Mouse (Mus musculus) MEL (cell line): ENCODE measurements around the gene Fam214a. TPM values are rescaled to one million over a fixed set of nuclear protein-coding genes. Genes with fewer than 3 reads are reported as not detected.

Source experiments
- DNase-seq: peaks from one replicate; pipeline ENCODE4 v3.0.0; 2011; ENCODE audit warnings: low read depth, low spot score
- H3K27ac ChIP-seq: 2 replicates; pipeline ENCODE4 v1.5.1; 2012; ENCODE audit warnings: low read depth, mild to moderate bottlenecking, control low read depth, low read length, moderate library complexity; ENCODE audit not compliant: control insufficient read depth
- H3K27me3 ChIP-seq, 2 experiments: fragments of 150-350 bp in 1 of 2; sonication (generic) in 1 of 2; 2 replicates each; pipeline ENCODE4 v1.6.1; 2012; ENCODE audit warnings: low read length in 2 of 2, mild to moderate bottlenecking in 2 of 2, improper control_type of control experiment in 1 of 2, moderate library complexity in 1 of 2; ENCODE audit not compliant: insufficient read depth in 2 of 2, control insufficient read depth in 1 of 2
- H3K36me3 ChIP-seq, 2 experiments: 2 replicates each; pipeline ENCODE4 v1.6.1; 2012 to 2014; ENCODE audit warnings: low read length in 2 of 2, improper control_type of control experiment in 1 of 2, inconsistent platforms in 1 of 2, mild to moderate bottlenecking in 1 of 2; ENCODE audit not compliant: insufficient read depth in 2 of 2, control insufficient read depth in 1 of 2
- H3K4me1 ChIP-seq, 2 experiments: fragments of 150-350 bp in 1 of 2; sonication (generic) in 1 of 2; 2 replicates each; pipeline ENCODE4 v1.6.1; 2012; ENCODE audit warnings: low read length in 2 of 2, improper control_type of control experiment in 1 of 2, mild to moderate bottlenecking in 1 of 2; ENCODE audit not compliant: insufficient read depth in 2 of 2, control insufficient read depth in 1 of 2
- H3K4me3 ChIP-seq, 2 experiments: fragments of 150-350 bp in 1 of 2; sonication (generic) in 1 of 2; 2 replicates each; pipeline ENCODE4 v1.5.1; 2012; ENCODE audit warnings: low read depth in 2 of 2, low read length in 2 of 2, mild to moderate bottlenecking in 2 of 2, moderate library complexity in 2 of 2, control low read depth in 1 of 2, improper control_type of control experiment in 1 of 2; ENCODE audit not compliant: control insufficient read depth in 1 of 2, insufficient read depth in 1 of 2
- H3K79me2 ChIP-seq: 2 replicates; pipeline ENCODE4 v1.6.1; 2012; ENCODE audit warnings: mild to moderate bottlenecking, low read length, moderate library complexity; ENCODE audit not compliant: control insufficient read depth, poor library complexity, insufficient read depth
- H3K9ac ChIP-seq: 2 replicates; pipeline ENCODE4 v1.6.1; 2012; ENCODE audit warnings: low read depth, mild to moderate bottlenecking, control low read depth, low read length, moderate library complexity; ENCODE audit not compliant: control insufficient read depth, poor library complexity, severe bottlenecking
- H3K9me3 ChIP-seq: fragments of 150-350 bp; sonication (generic); replicated peaks from 2 replicates; pipeline ENCODE4 v1.6.1; 2012; ENCODE audit warnings: mild to moderate bottlenecking, low read length, improper control_type of control experiment, moderate library complexity; ENCODE audit not compliant: insufficient read depth
- BHLHE40 ChIP-seq: IDR thresholded peaks from 2 replicates; pipeline ENCODE4 v1.6.1; 2012; ENCODE audit warnings: low read depth, mild to moderate bottlenecking, inconsistent platforms, low read length, improper control_type of control experiment, borderline replicate concordance
- CHD1 ChIP-seq: IDR thresholded peaks from 2 replicates; pipeline ENCODE4 v1.6.1; 2012; ENCODE audit warnings: low read depth, mild to moderate bottlenecking, inconsistent platforms, low read length, improper control_type of control experiment
- CHD2 ChIP-seq: IDR thresholded peaks from 2 replicates; pipeline ENCODE4 v1.6.1; 2011; ENCODE audit warnings: low read length, improper control_type of control experiment
- E2F4 ChIP-seq: IDR thresholded peaks from 2 replicates; pipeline ENCODE4 v1.6.1; 2011; ENCODE audit warnings: low read depth, low read length, improper control_type of control experiment, borderline replicate concordance
- GABPA ChIP-seq: IDR thresholded peaks from 2 replicates; pipeline ENCODE4 v1.6.1; 2012; ENCODE audit warnings: low read depth, mild to moderate bottlenecking, inconsistent platforms, low read length, improper control_type of control experiment, moderate library complexity
- GATA1 ChIP-seq: IDR thresholded peaks from 2 replicates; pipeline ENCODE4 v1.6.1; 2011; ENCODE audit warnings: low read depth, low read length, improper control_type of control experiment
- HCFC1 ChIP-seq: IDR thresholded peaks from 2 replicates; pipeline ENCODE4 v1.6.1; 2012; ENCODE audit warnings: low read depth, mild to moderate bottlenecking, inconsistent platforms, low read length, improper control_type of control experiment, moderate library complexity
- JUND ChIP-seq: IDR thresholded peaks from 2 replicates; pipeline ENCODE4 v1.6.1; 2011; ENCODE audit warnings: low read depth, mild to moderate bottlenecking, improper control_type of control experiment, low read length
- KAT2A ChIP-seq: conservative IDR thresholded peaks from 2 replicates; pipeline ENCODE4 v1.6.1; 2012; ENCODE audit warnings: low read depth, low read length, improper control_type of control experiment, inconsistent platforms
- MXI1 ChIP-seq: IDR thresholded peaks from 2 replicates; pipeline ENCODE4 v1.6.1; 2011; ENCODE audit warnings: mild to moderate bottlenecking, low read depth, low read length, improper control_type of control experiment
- MYB ChIP-seq: IDR thresholded peaks from 2 replicates; pipeline ENCODE4 v1.6.1; 2011; ENCODE audit warnings: mild to moderate bottlenecking, low read depth, low read length, improper control_type of control experiment
- POLR2A ChIP-seq, 2 experiments: IDR thresholded peaks; 2 replicates each; pipeline ENCODE4 v1.6.1; 2011 to 2012; ENCODE audit warnings: low read length in 2 of 2, mild to moderate bottlenecking in 2 of 2, control low read depth in 1 of 2, improper control_type of control experiment in 1 of 2, low read depth in 1 of 2, moderate library complexity in 1 of 2; ENCODE audit not compliant: control insufficient read depth in 1 of 2, insufficient read depth in 1 of 2, poor library complexity in 1 of 2
- POLR2AphosphoS5 ChIP-seq: IDR thresholded peaks from 2 replicates; pipeline ENCODE4 v1.6.1; 2012; ENCODE audit warnings: low read depth, borderline replicate concordance, mild to moderate bottlenecking, inconsistent platforms, low read length, moderate library complexity, mixed read lengths
- RAD21 ChIP-seq: IDR thresholded peaks from 2 replicates; pipeline ENCODE4 v1.6.1; 2011; ENCODE audit warnings: mild to moderate bottlenecking, low read depth, low read length, improper control_type of control experiment
- RCOR1 ChIP-seq: IDR thresholded peaks from 2 replicates; pipeline ENCODE4 v1.6.1; 2012; ENCODE audit warnings: low read depth, mild to moderate bottlenecking, inconsistent platforms, low read length, improper control_type of control experiment
- SIN3A ChIP-seq: IDR thresholded peaks from 2 replicates; pipeline ENCODE4 v1.6.1; 2012; ENCODE audit warnings: low read length, improper control_type of control experiment, inconsistent platforms
- SMC3 ChIP-seq: IDR thresholded peaks from 2 replicates; pipeline ENCODE4 v1.6.1; 2011; ENCODE audit warnings: low read depth, low read length, improper control_type of control experiment
- TBP ChIP-seq: IDR thresholded peaks from 2 replicates; pipeline ENCODE4 v1.8.0; 2011; ENCODE audit warnings: low read depth, low read length, improper control_type of control experiment
- USF1 ChIP-seq: IDR thresholded peaks from 2 replicates; pipeline ENCODE4 v1.6.1; 2014; ENCODE audit warnings: low read depth, mild to moderate bottlenecking, inconsistent platforms, low read length, improper control_type of control experiment, moderate library complexity
- ZC3H11A ChIP-seq: IDR thresholded peaks from 2 replicates; pipeline ENCODE4 v1.6.1; 2012; ENCODE audit warnings: low read depth, mild to moderate bottlenecking, inconsistent platforms, low read length, improper control_type of control experiment
- ZMIZ1 ChIP-seq: IDR thresholded peaks from 2 replicates; pipeline ENCODE4 v1.6.1; 2012; ENCODE audit warnings: low read depth, mild to moderate bottlenecking, inconsistent platforms, low read length, improper control_type of control experiment, moderate library complexity
- polyA plus RNA-seq, 2 experiments: library from polyadenylated mRNA; stranded (reverse) in 1 of 2; unstranded in 1 of 2; fragments of >175 nt in 1 of 2; fragments of >200 nt in 1 of 2; gene quantifications; 2 replicates each; pipeline versions ENCODE4 v1.2.1 to v1.2.4; 2012; ENCODE audit warnings: low replicate concordance in 2 of 2, low read depth in 1 of 2; ENCODE audit not compliant: insufficient read length in 2 of 2, insufficient read depth in 1 of 2, missing spikeins in 1 of 2
- total RNA-seq: library from RNA; depleted of rRNA; stranded (reverse); fragments of 300-350 nt; gene quantifications from 2 replicates; pipeline ENCODE4 v1.2.3, GENCODE M21; 2012

Gene Fam214a
- total and polyA plus RNA-seq, 3 experiments, result 2.3 to 3.9 TPM; not detected in 1

- H3K9ac ChIP-seq, result no peak overlapping the region
- no peaks in the 10 kb centered on the region for H3K79me2 ChIP-seq
- no peaks in the 10 kb centered on the region for H3K36me3 ChIP-seq
- no peak for DNase-seq
- TF ChIP-seq MYB, result no peak
- TF ChIP-seq KAT2A, result no peak
- no peak for TF ChIP-seq MXI1
- no peak for TF ChIP-seq RAD21
- no peak for TF ChIP-seq HCFC1
- TF ChIP-seq BHLHE40, result no peak
- no peaks in the 10 kb centered on the region for H3K4me1 ChIP-seq
- no peak overlapping the region for H3K4me3 ChIP-seq
- no peaks in the 10 kb centered on the region for H3K9me3 ChIP-seq
- no peaks in the 10 kb centered on the region; a peak in 2 of 4 replicates for H3K27me3 ChIP-seq
- H3K27ac ChIP-seq, result no peak overlapping the region
These were observed 37.1 kb upstream of the Fam214a start for GRCm38 (mm10) chr9:74915611-74916010.

- H3K27ac ChIP-seq, result no peak overlapping the region
- H3K4me3 ChIP-seq, result no peak overlapping the region
- H3K27me3 ChIP-seq, result no peaks in the 10 kb centered on the region; a peak in 1 of 4 replicates
- H3K36me3 ChIP-seq, result no peaks in the 10 kb centered on the region
- no peak overlapping the region for H3K9ac ChIP-seq
- no peaks in the 10 kb centered on the region for H3K79me2 ChIP-seq
- no peaks in the 10 kb centered on the region for H3K9me3 ChIP-seq
- DNase-seq, result no peak
- no peak for TF ChIP-seq ZC3H11A
- no peak for TF ChIP-seq SMC3
- no peaks in the 10 kb centered on the region for H3K4me1 ChIP-seq
These were observed 32.2 kb upstream of the Fam214a start for GRCm38 (mm10) chr9:74920450-74920849.

- H3K27me3 ChIP-seq, result no peaks in the 10 kb centered on the region; a peak in 1 of 4 replicates
- no peaks in the 10 kb centered on the region for H3K79me2 ChIP-seq
- H3K4me1 ChIP-seq, result no peaks in the 10 kb centered on the region
- no peaks in the 10 kb centered on the region for H3K36me3 ChIP-seq
- no peak overlapping the region for H3K27ac ChIP-seq
- H3K9ac ChIP-seq, result no peak overlapping the region
- no peak for TF ChIP-seq RAD21
- no peak for TF ChIP-seq RCOR1
- TF ChIP-seq TBP, result no peak
- TF ChIP-seq, all 39 proteins: peak for 0
- H3K9me3 ChIP-seq, result no peaks in the 10 kb centered on the region
- no peak for DNase-seq
- H3K4me3 ChIP-seq, result no peak overlapping the region
These were observed 31.3 kb upstream of the Fam214a start for GRCm38 (mm10) chr9:74921422-74921821.

- no peak overlapping the region for H3K4me3 ChIP-seq
- H3K9ac ChIP-seq, result no peak overlapping the region
- H3K36me3 ChIP-seq, result no peaks in the 10 kb centered on the region
- no peaks in the 10 kb centered on the region for H3K79me2 ChIP-seq
- H3K27me3 ChIP-seq, result peaks cover 0 to 1% of the 10 kb centered on the region in 2 experiments; a peak in 1 of 4 replicates
- H3K4me1 ChIP-seq, result no peaks in the 10 kb centered on the region
- TF ChIP-seq SMC3, result no peak
- TF ChIP-seq BHLHE40, result no peak
- TF ChIP-seq ZC3H11A, result no peak
- TF ChIP-seq MYB, result no peak
- no peak for TF ChIP-seq CHD1
- no peak for TF ChIP-seq GATA1
- no peak for TF ChIP-seq POLR2AphosphoS5
- TF ChIP-seq POLR2A (IDR thresholded peaks at IDR 0.05; ENCODE audit: control insufficient read depth in 1 of 2, insufficient read depth in 1 of 2, low read depth in 1 of 2, low read length in 2 of 2, poor library complexity in 1 of 2), result no peak
- TF ChIP-seq KAT2A, result no peak
- no peak for TF ChIP-seq GABPA
- TF ChIP-seq USF1, result no peak
- TF ChIP-seq SIN3A, result no peak
- no peak for TF ChIP-seq E2F4
- TF ChIP-seq JUND, result no peak
- TF ChIP-seq MXI1, result no peak
- no peak for TF ChIP-seq ZMIZ1
- TF ChIP-seq CHD2, result no peak
- no peaks in the 10 kb centered on the region for H3K9me3 ChIP-seq
- DNase-seq, result no peak
- H3K27ac ChIP-seq, result no peak overlapping the region
These were observed 29.8 kb upstream of the Fam214a start for GRCm38 (mm10) chr9:74922884-74923283.
